In the genomic region with DNA sequence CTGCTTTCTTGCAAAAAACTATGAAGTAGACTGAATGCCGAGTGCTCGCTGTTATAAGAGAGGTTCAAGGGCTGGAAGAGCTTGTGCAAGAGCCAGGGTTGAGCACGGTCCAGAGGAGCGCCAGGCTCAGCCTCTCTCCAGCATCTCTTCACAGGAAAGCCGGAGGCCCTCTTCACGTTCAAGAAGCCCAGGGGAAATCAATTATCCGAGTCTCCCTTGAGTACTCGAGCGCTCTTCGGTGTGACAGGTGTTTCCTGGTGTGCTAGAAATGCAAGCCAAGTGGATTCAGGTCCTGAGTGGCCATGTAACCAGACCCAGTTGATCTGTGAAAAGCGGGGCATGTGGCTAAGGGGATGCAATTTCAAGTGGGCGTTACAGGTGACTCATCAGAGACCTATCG, we compare ENCODE assay signal across 8 mouse cellular contexts. TPM values are rescaled to one million over a fixed set of nuclear protein-coding genes. Genes with fewer than 3 reads are reported as not detected.
DNase-seq lines count a peak whose midpoint lies in the region; ATAC-seq and TF ChIP-seq lines count a peak whose summit lies in the region.

TSS of gene Kbtbd8 (plus strand) at position 295 of the 400 bp plus-strand sequence.

- H3K27ac ChIP-seq in heart, embryonic 15.5 days = peak within 1 kb of the TSS; percentile 61; the same call in 1 of the 2 replicates
- H3K27ac ChIP-seq in limb, embryonic 14.5 days (replicated peaks; ENCODE audit: low read depth, low read length) = no peak within 1 kb of the TSS
- peak within 1 kb of the TSS; percentile 92 for H3K27ac ChIP-seq in midbrain, embryonic 15.5 days

- intact Hi-C loops in gastrocnemius, postnatal 14 days (cut with DNase I; ENCODE audit: low total_unique reads) = no loop called here

- H3K79me3 ChIP-seq in C2C12 (ENCODE audit: low read depth) = no peaks in the 10 kb centered on the region

- no peaks in the 10 kb centered on the region for H3K79me2 ChIP-seq in C2C12 (ENCODE audit: control insufficient read depth, insufficient read depth)

- H3K4me3 ChIP-seq in C2C12 (ENCODE audit: insufficient read depth, poor library complexity, severe bottlenecking) = peak within 1 kb of the TSS; percentile 72
- peak within 1 kb of the TSS; percentile 79 for H3K4me3 ChIP-seq in heart, embryonic 15.5 days
- peak within 1 kb of the TSS; percentile 61 for H3K4me3 ChIP-seq in limb, embryonic 14.5 days (replicated peaks; ENCODE audit: low read length)
- peak within 1 kb of the TSS; percentile 73 for H3K4me3 ChIP-seq in midbrain, embryonic 15.5 days

- no peaks in the 10 kb centered on the region for H3K9me3 ChIP-seq in heart, embryonic 15.5 days (replicated peaks)
- no peaks in the 10 kb centered on the region for H3K9me3 ChIP-seq in limb, embryonic 14.5 days (ENCODE audit: control insufficient read depth, low read length)
- H3K9me3 ChIP-seq in midbrain, embryonic 15.5 days = no peaks in the 10 kb centered on the region

- TF ChIP-seq POLR2A in limb, embryonic 14.5 days (IDR thresholded peaks at IDR 0.05; ENCODE audit: borderline replicate concordance, extremely low read depth, insufficient read depth, insufficient read length) = no peak

- peak within 1 kb of the TSS; percentile 57 for H3K9ac ChIP-seq in heart, embryonic 15.5 days
- H3K9ac ChIP-seq in limb, embryonic 14.5 days (ENCODE audit: low read depth, low read length, severe bottlenecking) = peak within 1 kb of the TSS; percentile 65
- peak within 1 kb of the TSS; percentile 70 for H3K9ac ChIP-seq in midbrain, embryonic 15.5 days

- peak; percentile 25 for DNase-seq in CD4-positive, CD25-positive, alpha-beta regulatory T cell, adult 2 months (ENCODE audit: low read depth, low spot score)
- DNase-seq in cerebellum, postnatal 10 days = peak; percentile 22 to 28
- no peak for DNase-seq in limb, embryonic 14.5 days (ENCODE audit: low spot score)
- no peak for DNase-seq in gastrocnemius, postnatal 14 days

- peaks cover 14% of the 10 kb centered on the region for H3K4me1 ChIP-seq in heart, embryonic 15.5 days (replicated peaks)
- H3K4me1 ChIP-seq in limb, embryonic 14.5 days (ENCODE audit: control insufficient read depth, insufficient read depth, low read length) = 0 out of 2 replicates have a peak, but pooled peaks cover 3% of the 10 kb centered on the region
- H3K4me1 ChIP-seq in midbrain, embryonic 15.5 days = peaks cover 14% of the 10 kb centered on the region

- TF ChIP-seq CTCF in C2C12 (IDR thresholded peaks at IDR 0.05; ENCODE audit: control insufficient read depth, insufficient read depth, insufficient read length) = no peak

- no peaks in the 10 kb centered on the region for H3K27me3 ChIP-seq in C2C12 (ENCODE audit: control insufficient read depth, insufficient read depth, insufficient read length)
- H3K27me3 ChIP-seq in heart, embryonic 15.5 days = peaks cover 4% of the 10 kb centered on the region; the same call in 1 of the 2 replicates
- 0 out of 2 replicates have a peak, but pooled peaks cover 9% of the 10 kb centered on the region for H3K27me3 ChIP-seq in limb, embryonic 14.5 days (ENCODE audit: control insufficient read depth, insufficient read depth, low read length)
- H3K27me3 ChIP-seq in midbrain, embryonic 15.5 days (replicated peaks) = no peaks in the 10 kb centered on the region; the same call in 1 of the 2 replicates

- WGBS in heart, embryonic 15.5 days = 22% methylated on average over 13 of the region's 13 CpGs
- WGBS in limb, embryonic 14.5 days = 26% methylated on average over 13 of the region's 13 CpGs
- WGBS in midbrain, embryonic 15.5 days = 33% methylated on average over 13 of the region's 13 CpGs

- peaks cover 5% of the 10 kb centered on the region for H3K36me3 ChIP-seq in C2C12 (ENCODE audit: control insufficient read depth, insufficient read depth)
- H3K36me3 ChIP-seq in heart, embryonic 15.5 days = no peaks in the 10 kb centered on the region
- H3K36me3 ChIP-seq in limb, embryonic 14.5 days (ENCODE audit: control insufficient read depth, insufficient read depth, low read length) = peaks cover 3% of the 10 kb centered on the region
- H3K36me3 ChIP-seq in midbrain, embryonic 15.5 days (replicated peaks) = no peaks in the 10 kb centered on the region

- peak within 1 kb of the TSS; percentile 96 for H3ac ChIP-seq in C2C12 (ENCODE audit: control insufficient read depth, insufficient read length, low read depth)

- peak within 1 kb of the TSS; percentile 90 for H3K4me2 ChIP-seq in heart, embryonic 15.5 days
- peak within 1 kb of the TSS; percentile 73 for H3K4me2 ChIP-seq in limb, embryonic 14.5 days (replicated peaks; ENCODE audit: low read depth, low read length, severe bottlenecking)
- peak within 1 kb of the TSS; percentile 53 for H3K4me2 ChIP-seq in midbrain, embryonic 15.5 days

- no peak for ATAC-seq in CD4-positive, CD25-positive, alpha-beta regulatory T cell, adult 4 months
- ATAC-seq in heart, embryonic 15.5 days (replicated peaks; ENCODE audit: insufficient number of reproducible peaks, insufficient read depth, low FRiP score, low read depth) = no peak
- no peak for ATAC-seq in limb, embryonic 14.5 days (ENCODE audit: low FRiP score, low read depth)
- peak; percentile 38 for ATAC-seq in midbrain, embryonic 15.5 days (replicated peaks)

TF ChIP-seq in C2C12, 6 proteins besides CTCF, POLR2A, EP300 and RAD21:
- TF ChIP-seq MYOD1 (IDR thresholded peaks at IDR 0.05; ENCODE audit: control insufficient read depth, insufficient read length, low read depth) (no peak), MYOG (IDR thresholded peaks at IDR 0.05; ENCODE audit: control insufficient read depth, extremely low read depth, insufficient read length) (no peak), CEBPB (IDR thresholded peaks at IDR 0.05; ENCODE audit: low read depth) (no peak), USF1 (IDR thresholded peaks at IDR 0.05; ENCODE audit: low read depth) (no peak), FOSL1 (IDR thresholded peaks at IDR 0.05; ENCODE audit: insufficient read depth, low read length, poor library complexity, severe bottlenecking) (no peak), MAX (IDR thresholded peaks at IDR 0.05) (no peak)

RNA-seq across cellular contexts. Expression of gene Kbtbd8, which starts in this region (rescaled TPM):
- polyA plus RNA-seq in CD4-positive, CD25-positive, alpha-beta regulatory T cell, adult 4 months (2017; shearing (Covaris generic)) = 1 to 10 TPM; 3.6 to 4.0 TPM
- polyA plus RNA-seq in C2C12 (2012; fragmentation: generic; extraction: Trizol) = 0.51 TPM
- polyA plus RNA-seq in heart, embryonic 15.5 days (2015; fragmentation: Nextera tagmentation; extraction: Ambion mirVana) = 0.59 and 1.7 TPM in 2 replicates
- 1.6 and 1.8 TPM in 2 replicates for polyA plus RNA-seq in limb, embryonic 14.5 days (2012; rRNA removed)
- 2.2 and 2.9 TPM in 2 replicates for polyA plus RNA-seq in limb, embryonic 14.5 days (2014; fragmentation: Nextera tagmentation; extraction: Ambion mirVana)
- 4.1 and 4.2 TPM in 2 replicates for polyA plus RNA-seq in midbrain, embryonic 15.5 days (2015; fragmentation: Nextera tagmentation; extraction: Ambion mirVana)
- total RNA-seq in gastrocnemius, postnatal 14 days (2021) = 1 to 10 TPM; 1.1 to 1.4 TPM

Comparison
In these comparisons a context has a peak if more than half of its experiments do, and no peak if none do; other contexts are left out.
1. DNase-seq: peak in CD4-positive, CD25-positive, alpha-beta regulatory T cell, adult 2 months (single experiment) and cerebellum, postnatal 10 days (2 of 2); none in limb, embryonic 14.5 days (single experiment) and gastrocnemius, postnatal 14 days (single experiment).
2. Peak in every context shown above with its lines, with median percentiles within 50 percentile points of each other: H3K4me3 ChIP-seq, H3K4me2 ChIP-seq and H3K9ac ChIP-seq.